Mouse (Mus musculus) left cerebral cortex, adult 9 months (tissue): Measurements from ENCODE around the gene Astn1.

ENCODE experiments used
- DNase-seq, 2 experiments: peaks; one replicate each; pipeline ENCODE4 v3.0.0; 2022; ENCODE audit warnings: low spot score in 2 of 2

Astn1 gene

DNA sequence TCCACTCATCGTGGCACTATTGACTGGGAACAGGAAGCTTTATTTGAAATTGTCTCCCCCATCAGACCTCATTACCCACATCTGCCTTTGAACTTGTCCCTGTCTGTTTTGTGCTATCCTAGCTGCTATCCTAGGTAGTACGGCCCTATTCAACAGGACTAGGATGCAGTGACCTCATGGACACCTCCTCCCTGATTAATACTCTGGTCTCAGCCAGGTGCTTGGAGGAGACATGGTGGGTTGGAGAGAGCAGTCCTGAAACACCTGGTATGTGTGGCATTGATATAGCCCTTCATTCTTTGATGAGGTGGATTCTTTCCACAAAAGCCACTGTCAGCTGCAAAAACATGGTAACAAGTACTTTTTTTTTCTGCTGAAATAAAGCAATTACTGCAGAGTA is 52.1 kb downstream of the Astn1 start:
- DNase-seq, result no peak

DNA sequence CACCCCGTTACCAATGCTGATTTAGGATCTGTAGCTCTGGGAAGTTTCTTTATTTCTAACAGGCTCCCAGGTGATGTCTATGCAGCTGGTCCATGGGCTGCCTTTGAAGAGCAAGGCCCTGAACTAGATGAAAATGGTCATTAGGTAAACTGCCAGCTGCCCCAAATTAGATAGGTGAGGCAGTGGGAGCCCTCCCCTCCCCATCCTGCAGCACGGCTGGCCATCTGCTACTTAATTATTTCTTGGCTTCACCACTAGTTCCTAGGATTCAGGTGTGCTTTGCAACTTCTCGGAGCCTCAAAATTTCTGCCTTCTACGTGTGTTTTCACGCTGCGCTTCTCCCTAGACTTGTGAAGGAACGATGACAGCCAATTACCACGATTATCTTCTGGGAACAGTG is 59.4 kb downstream of the Astn1 start:
- DNase-seq, result no peak

DNA sequence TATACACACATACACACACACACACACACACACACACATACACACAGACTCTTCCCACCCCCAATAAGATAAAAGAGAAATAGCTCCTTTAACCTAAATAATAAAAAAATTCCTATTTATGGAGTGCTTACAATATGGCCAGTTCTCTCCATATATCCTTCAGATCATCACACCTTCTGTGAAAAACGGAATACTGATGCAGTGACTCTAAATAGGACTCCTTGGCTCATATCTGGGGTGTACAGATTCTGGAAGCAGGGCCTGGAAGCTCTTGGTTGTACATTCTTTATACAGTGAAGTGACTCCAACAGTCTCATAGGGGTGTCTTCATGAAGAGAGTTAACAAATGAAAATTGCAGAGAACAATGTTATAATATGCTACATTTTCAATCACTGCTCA is 60.7 kb downstream of the Astn1 start:
- DNase-seq, result peak in 1 of 2 experiments; percentile 11

DNA sequence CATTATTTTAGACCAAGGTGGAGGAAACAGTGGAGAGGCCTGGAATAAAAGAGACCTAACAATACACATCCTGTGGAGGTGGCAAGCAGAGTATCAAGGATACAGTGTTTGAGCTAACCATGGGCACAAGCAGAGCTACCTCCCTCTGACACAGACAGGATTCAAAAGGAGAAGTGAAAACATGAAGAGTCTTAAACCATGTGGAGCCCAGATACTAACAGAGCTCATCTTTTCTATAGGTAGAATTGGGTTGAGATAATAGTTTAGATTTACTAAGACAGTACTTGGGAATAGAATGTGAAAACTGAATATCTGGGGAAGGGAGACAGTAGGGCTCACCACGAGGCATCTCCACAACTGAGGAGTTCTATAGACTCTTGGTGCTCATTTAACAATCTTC is 84.0 kb downstream of the Astn1 start:
- no peak for DNase-seq

DNA sequence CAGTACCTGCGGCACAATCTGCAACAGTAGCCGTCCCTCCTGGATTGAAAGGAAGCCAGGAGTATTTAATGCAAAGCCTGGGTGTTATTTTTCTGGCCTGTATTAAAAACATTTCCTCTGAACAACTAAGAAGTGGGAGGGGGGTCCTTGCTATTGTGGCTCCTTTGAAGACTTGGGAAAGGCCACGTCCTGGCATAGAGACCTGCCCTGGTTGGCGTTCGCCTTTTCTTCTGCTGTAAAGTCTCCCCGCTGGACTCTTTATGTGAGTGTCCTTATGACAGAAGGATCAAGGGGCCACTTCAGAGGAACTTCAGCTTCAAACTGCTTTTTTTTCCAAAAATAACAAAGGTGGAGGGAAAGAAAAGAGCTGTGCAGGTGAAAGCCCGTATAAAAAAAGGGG is 85.9 kb downstream of the Astn1 start:
- DNase-seq, result no peak

DNA sequence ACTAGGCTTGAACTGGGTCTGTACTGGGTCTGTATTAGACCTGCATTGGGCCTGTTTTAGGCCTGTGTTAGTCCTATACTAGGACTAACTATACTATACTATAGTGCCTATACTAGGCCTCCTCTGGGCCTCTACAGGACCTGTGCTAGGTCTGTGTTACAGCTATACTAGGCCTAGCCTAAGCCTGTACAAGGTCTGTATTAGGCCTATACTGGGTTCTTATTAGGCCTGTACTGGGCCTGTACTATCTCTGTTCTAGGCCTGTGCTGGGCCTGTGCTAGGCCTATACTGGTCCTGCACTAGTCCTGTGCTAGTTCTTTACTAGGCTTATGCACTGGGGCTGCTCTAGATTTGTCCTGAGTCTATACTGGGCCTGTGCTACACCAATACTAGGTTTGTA is 90.6 kb downstream of the Astn1 start:
- DNase-seq, result no peak

DNA sequence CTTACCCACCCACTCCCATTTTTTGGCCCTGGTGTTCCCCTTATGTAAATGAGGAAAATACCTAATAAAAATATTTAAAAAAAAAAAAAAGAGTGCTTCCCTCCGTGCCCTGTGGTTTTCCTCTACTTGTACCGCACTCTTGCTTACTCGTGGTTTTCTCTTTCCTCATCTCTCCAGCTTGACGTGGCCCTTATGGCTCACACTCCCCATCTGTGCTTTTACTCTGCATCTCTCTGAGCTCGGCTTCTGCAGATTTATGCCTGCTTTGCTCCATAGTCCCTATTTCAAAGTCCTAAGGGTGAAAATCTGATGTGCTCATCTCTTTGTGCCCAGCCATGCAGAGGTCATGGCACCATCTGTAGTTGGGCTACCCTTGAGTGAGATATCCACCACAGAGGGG is 91.5 kb downstream of the Astn1 start:
- DNase-seq, result no peak

DNA sequence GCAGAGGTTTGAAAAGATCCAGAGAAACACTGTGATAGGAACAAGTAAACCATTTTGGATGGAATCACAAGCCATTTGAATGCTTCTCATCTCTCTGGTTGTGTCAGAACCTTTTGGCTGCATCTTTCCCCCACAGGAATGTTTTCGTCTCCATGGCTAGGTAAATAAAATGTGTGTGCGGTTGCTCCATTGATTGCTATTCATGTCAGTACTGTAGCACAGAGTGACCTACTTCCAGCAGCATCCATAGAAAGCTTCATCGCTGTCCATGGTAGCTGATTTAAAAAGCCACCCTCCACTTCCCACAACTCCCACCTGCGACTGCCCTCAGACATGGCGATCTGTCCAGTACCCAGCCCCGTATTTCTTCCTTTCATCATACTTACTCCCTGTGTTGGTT is 101.9 kb downstream of the Astn1 start:
- peak in 1 of 2 experiments; percentile 32 for DNase-seq

DNA sequence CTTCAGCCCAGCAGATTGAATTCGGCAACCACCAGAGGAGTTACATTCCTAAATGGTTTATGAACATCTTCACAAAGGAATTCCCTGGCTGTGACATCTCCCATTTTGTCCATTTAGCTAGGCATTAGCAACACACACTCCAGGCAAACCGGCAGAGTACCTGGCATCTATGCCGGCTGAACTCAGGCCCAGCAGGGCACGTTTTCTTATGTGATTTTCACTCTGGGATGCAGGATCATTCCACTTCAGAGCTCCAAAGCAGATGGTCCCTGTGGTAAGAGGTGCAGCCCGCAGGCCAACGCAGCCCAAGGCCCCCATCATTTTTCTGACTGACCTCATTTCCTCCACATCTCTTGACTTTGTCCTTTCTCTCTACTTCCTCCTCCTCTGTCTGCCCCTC is 103.2 kb downstream of the Astn1 start:
- DNase-seq, result no peak

DNA sequence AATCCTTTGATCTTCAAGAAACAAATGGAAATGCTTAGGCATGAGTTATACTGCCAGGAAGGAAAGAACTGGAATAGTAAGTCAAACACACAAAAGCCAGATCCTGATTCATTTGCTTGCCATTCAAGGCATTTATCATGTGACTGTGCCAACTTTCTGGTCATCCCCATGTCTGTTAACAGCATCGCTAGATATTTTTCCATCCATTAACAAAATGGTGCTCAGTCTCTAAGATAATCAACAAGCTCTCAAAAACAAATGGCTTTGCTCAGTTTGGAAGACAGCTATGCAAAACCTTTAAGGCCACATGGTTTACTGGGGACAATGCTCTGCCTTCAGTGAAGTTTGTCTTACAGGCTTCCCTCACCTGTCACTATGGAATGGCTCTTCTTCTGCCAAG is 115.8 kb downstream of the Astn1 start:
- no peak for DNase-seq

DNA sequence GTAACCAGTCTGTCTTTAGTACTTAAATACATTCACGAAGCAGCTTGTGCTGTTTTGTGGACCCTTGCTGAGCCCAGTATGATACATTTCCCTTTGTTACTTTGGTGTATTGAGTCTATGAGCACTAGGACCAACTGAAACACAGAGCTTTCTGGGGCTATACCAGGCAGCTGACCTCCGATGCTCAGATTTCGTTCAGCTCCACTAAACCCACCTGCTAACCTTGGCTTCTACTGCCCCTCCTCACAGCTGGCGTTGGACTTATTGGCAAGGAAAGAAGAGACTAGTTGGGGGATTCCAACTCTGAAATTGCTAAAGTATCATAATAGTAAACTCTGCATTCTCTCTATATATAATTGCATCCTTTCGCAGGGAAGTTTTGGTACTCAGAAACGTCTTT is 118.2 kb downstream of the Astn1 start:
- no peak for DNase-seq

DNA sequence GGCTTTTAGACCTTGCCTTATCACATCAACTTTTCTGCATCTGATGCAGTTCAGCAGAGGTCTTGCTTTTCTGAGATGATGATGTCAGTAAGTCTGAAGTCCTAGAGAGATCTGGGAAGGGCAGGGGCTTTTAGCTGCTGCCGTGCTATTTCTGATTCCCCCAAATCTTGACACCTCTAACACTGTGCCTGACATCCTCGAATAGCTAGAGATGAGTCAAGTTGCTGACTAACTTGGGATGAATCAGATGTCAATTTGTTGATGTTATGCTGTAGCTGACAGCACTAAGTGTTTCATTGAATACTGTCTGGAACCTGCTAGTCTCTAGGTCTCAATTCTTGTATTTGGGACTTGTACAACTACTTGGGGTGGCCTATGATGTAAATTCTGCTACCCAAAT is 121.7 kb downstream of the Astn1 start:
- no peak for DNase-seq

DNA sequence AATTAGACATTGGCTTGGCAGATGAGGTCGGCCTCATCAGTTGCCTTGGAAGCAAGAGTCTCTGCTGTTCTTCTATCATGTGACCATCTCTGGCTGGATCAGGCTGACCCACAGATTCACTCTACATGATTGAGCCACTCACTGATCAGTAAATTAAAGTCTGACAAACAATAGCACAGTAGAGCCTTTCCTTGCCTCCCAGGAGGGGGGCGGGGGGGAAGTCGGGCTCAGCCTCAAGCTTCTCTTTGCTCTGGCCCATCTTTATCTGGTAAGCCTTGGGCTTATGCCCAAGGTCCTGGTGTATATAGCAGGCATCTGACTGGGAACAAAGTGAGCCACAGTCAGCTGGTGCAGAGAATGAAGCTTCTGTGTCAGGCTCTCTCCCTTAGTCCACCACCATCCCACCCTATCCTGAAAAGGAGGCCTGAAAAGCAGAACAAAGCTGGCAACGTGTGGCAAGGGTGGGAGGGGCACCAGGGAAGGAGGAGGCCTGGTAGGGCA is 127.5 kb downstream of the Astn1 start:
- DNase-seq, result no peak

DNA sequence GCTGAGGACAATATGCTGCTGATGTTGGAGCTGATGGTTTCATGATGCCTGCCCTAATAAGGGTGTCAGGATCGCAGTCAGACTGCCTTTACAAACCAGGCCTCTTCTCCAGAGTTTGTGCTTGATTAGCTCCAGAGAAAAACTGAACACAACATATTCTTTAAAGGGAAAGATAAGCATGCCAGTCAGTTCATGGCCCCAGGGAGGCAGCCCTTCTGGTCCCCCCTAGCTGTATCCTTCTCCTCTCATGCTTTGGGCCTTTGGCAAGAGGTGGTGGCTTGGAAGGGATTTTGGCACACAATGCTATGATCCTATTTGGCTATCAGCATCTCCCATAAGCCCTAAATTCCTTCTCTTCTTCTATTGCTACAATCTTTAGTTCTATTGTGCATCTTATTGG is 128.1 kb downstream of the Astn1 start:
- no peak for DNase-seq

DNA sequence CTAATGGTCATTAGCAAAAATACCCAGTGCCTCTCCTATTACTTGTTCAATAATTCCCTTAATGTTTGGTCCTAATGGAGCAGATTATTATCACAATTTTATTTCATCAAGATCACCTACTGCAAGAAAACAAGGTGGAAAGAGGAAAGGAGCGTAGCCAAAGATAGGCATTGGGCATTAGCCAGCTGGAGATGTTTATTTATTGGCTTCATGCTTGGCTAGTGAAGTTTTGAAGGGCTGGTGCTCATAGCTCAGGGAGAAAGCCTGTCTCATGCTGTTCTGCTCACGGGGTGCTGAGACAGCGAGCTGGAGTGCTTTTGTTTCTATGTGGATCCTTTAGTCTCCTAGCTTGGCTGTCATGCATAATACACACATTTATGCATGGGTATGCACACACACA is 131.2 kb downstream of the Astn1 start:
- no peak for DNase-seq

DNA sequence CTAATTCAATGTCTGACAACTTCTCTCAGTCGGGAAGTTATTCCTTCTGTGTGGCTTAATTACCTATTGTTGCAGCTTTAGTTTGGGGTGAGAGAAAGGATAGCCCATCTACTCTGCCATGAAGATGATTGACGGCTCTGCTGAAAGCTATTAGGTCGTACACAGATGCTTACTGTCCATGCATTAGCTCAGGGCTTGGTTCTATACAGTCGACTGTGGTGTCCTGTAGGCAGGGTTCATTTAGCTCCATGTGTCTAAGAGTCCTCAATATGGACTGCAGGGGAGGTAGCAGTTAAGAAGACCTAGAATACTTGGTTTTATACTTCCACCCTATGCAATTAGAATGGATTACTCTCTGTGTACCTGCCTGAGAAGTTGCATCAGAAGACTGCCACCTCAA is 138.1 kb downstream of the Astn1 start:
- DNase-seq, result no peak

DNA sequence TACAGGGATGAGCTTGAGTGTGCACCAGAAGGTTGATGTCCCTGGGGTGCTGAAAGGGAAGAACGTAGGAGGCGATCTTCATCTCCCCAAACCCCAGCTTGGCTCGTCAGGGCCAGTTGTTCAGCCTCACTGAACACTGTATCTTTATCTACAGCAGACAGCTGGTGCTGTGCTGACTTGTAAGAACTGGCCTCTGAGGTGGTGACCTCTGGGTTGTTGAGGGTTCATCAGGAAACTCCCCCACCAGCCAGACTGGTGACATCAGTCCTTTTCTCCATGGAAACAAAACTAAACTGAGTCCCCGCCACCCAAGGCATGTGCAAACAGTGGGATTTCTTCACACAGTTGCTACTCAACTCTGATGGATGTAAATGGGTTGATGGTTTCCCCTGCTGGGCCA is 138.9 kb downstream of the Astn1 start:
- no peak for DNase-seq

DNA sequence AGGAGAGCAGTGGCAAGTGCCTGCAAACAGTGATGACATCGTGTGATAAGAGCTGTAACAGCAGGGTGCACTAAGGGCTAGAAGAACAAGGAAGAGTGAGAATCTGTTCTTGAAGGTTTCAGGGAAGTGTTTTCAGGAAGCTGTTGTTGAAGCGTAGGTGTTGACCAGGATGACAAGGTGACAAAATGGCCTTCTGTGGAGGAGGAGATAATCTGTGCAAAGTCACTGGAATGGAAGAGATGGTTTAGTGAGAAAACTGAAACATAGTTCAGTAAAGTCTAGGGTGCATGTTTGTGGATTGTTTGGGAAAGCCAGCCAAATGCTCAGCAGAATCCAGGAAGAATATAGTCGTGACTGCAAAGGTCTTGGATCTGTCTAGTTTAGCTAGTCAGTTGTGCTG is 145.5 kb downstream of the Astn1 start:
- peak; percentile 20 to 42 for DNase-seq

DNA sequence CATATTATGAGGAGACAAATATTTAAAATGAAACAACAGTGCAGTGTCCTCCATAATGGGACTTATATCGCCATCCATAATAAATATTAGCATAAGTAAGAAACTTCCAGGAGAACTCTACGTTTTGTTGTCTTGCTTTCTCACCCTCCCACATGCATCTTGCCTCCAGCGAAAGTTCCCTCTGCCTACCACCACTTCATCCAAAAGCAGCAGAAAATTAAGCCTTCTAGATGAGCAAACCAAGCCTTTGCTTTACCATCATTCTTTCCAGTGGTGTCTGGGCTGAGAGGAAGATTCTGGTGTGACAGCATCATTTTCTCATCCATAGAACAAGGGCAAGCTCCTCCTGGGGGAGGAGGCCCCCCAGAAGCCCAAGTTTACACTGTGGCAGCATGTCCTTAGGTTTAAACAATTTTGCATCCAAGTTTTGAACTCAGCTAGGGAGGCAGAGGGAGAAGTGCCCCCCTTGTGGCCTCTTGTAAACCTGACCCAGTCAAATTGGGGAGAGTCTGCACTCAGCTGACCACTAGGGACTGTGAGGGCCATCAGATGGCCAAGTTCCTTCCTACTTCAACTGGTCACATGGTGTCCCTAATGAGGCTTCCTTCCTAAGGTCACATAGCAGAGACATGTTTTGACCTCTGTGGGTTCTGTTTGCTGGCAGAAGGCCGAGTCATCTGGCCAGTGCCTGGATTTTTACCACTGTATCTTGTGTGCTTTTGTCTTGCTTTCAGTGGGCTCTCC is 147.2 kb downstream of the Astn1 start:
- peak in 1 of 2 experiments; percentile 50 for DNase-seq

DNA sequence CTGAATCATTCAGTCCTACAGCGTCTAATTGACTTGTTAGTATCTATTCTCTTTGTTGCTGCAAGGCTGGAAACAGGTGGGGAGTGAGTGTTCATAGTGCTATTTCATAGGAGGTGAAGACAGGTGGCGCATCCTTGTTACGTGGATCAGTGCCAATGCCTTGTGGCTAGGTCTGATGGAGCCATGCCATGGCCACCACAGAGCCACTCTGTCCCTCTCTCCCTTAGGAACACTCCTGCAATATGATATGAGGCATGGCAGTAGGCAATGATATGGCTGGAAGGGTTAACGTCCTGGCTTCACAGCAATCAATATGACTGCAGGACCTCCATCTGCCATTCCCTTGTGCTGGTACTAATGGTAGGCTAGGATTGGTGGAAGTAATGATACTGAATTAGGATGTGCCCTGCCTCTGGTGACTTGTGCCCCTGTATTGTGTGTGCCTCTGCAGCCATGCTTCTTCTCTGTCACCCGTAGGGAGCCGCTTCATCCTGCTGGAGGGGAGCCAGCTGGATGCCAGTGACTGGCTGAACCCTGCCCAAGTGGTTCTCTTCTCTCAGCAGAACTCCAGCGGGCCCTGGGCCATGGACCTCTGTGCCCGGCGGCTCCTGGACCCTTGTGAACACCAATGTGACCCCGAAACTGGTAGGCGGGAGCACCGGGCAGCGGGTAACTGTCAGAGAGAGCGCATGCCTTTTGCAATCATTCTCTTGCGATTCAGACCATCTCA is 148.6 kb downstream of the Astn1 start:
- peak in 1 of 2 experiments; percentile 21 for DNase-seq

DNA sequence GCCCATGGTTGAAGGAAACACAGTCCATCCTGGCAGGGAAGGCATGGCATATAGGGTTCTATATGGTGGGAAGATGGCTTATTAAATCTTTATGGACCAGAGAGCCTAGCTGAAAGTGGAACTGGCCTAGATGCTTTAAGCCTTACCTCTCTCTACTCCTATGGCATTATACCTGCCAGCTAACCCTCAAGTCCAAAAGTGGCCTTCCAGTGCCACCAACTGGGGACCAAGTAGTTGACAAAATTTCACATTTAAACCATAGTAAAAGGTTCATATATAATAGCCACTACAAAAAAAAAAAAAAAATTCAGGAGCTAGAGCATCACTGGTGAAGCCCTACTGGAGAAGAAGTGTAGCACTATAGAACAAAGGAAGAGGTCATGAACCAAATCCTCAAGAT is 150.0 kb downstream of the Astn1 start:
- DNase-seq, result no peak

DNA sequence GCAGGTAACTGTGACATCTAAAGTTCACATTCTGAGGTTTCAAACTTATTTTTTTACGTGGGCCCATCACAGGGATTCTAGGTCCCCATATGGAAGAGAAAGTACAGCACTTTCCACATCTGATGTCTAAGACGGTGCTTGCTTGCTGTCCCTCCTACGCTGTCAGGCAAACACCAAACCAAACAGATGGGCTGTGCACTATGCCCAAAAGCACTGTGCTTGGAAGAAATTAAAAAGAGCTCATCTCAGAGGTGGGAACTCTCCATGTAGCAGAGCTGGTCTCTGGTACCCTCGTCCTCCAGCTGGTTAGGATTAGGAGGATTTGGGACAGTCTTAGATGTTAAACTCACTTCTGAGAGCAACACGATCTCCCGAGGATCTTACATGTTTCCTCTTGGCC is 150.6 kb downstream of the Astn1 start:
- peak; percentile 75 to 89 for DNase-seq

DNA sequence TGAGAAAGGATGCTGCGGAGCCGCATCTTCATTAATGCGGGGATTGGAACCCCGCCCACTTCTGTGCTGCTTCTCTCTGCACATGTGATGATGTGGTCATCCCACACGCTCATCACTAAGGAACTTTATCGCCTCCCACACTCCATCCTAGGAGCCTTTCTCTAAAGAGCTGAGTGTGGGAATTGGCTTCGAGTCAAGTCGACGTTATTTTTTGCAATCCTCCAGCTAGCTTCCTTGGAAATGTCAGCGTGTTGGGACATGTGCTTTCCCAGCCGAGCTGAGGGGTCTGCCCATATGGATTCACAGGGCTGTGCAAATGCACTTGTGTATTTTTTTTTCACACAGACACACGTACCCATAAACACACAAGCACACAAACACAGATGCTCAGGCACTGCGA is 151.5 kb downstream of the Astn1 start:
- DNase-seq, result peak; percentile 87 to 91
